Mouse (Mus musculus) intestine, postnatal 0 days (tissue): ENCODE data around the gene Ccdc43. TPM values are rescaled to one million over a fixed set of nuclear protein-coding genes. Genes with fewer than 3 reads are reported as not detected.
A peak's percentile ranks its signal among the peaks of the same experiment; 100 is the strongest.

ENCODE experiments used
- ATAC-seq: fragments of 200-750 bp; cut with Nextera tagmentation; 2 replicates; pipeline ENCODE4 v1.8.0; 2017; ENCODE audit warnings: mild to moderate bottlenecking, moderate TSS enrichment, moderate library complexity
- H3K27ac ChIP-seq: fragments of 300-500 bp; sonication (generic); 2 replicates; pipeline ENCODE4 v1.5.1; 2014; ENCODE audit warnings: mild to moderate bottlenecking, low read depth, low read length, moderate library complexity
- H3K27me3 ChIP-seq: fragments of 300-500 bp; sonication (generic); replicated peaks from 2 replicates; pipeline ENCODE4 v1.6.1; 2014; ENCODE audit warnings: low read length, mixed read lengths; ENCODE audit not compliant: control insufficient read depth, insufficient read depth
- H3K36me3 ChIP-seq: fragments of 300-500 bp; sonication (generic); 2 replicates; pipeline ENCODE4 v1.6.1; 2014; ENCODE audit warnings: mild to moderate bottlenecking, moderate library complexity; ENCODE audit not compliant: control insufficient read depth, insufficient read depth
- H3K4me1 ChIP-seq: fragments of 300-500 bp; sonication (generic); replicated peaks from 2 replicates; pipeline ENCODE4 v1.6.1; 2014; ENCODE audit warnings: antibody characterized with exemption, low read length, mixed read lengths; ENCODE audit not compliant: control insufficient read depth, insufficient read depth
- H3K4me2 ChIP-seq: fragments of 300-500 bp; sonication (generic); replicated peaks from 2 replicates; pipeline ENCODE4 v1.6.1; 2014; ENCODE audit warnings: low read depth, mild to moderate bottlenecking, moderate library complexity
- H3K4me3 ChIP-seq: fragments of 300-500 bp; sonication (generic); 2 replicates; pipeline ENCODE4 v1.5.1; 2014; ENCODE audit warnings: low read depth, low read length
- H3K9ac ChIP-seq: fragments of 300-500 bp; sonication (generic); 2 replicates; pipeline ENCODE4 v1.6.1; 2014; ENCODE audit warnings: mild to moderate bottlenecking, low read depth, low read length
- H3K9me3 ChIP-seq: fragments of 300-500 bp; sonication (generic); 2 replicates; pipeline ENCODE4 v1.6.1; 2016; ENCODE audit warnings: mixed run types; ENCODE audit not compliant: control insufficient read depth
- CTCF ChIP-seq: sonication (generic); IDR thresholded peaks from 2 replicates; pipeline ENCODE4 v1.5.1; 2016; ENCODE audit warnings: low read depth, mild to moderate bottlenecking, control low read depth, antibody characterized with exemption, moderate library complexity
- WGBS: fragments of 180-500 bp; shearing (Covaris S2); extraction: QIAGEN DNeasy Blood & Tissue Kit; methylation state at CpG from one replicate; pipeline ENCODE4 v1.1.7; 2014; 5-methylcytosine and 5-hydroxymethylcytosine counted together
- polyA plus RNA-seq: library from polyadenylated mRNA; unstranded; fragments of >200 nt; fragmentation: Nextera tagmentation; extraction: Ambion mirVana; gene quantifications from 2 replicates; pipeline ENCODE4 v1.2.1, GENCODE M21; 2015

Ccdc43 gene
- polyA plus RNA-seq, 1 experiment from 2014 or later = 17.1 TPM

GRCm38 (mm10) chr11:102695289-102695688 lies 2.3 kb downstream of the Ccdc43 start:
- no peak for TF ChIP-seq CTCF
- 90% methylated on average over 7 of the region's 7 CpGs for WGBS
- no peaks in the 10 kb centered on the region for H3K27me3 ChIP-seq

DNA sequence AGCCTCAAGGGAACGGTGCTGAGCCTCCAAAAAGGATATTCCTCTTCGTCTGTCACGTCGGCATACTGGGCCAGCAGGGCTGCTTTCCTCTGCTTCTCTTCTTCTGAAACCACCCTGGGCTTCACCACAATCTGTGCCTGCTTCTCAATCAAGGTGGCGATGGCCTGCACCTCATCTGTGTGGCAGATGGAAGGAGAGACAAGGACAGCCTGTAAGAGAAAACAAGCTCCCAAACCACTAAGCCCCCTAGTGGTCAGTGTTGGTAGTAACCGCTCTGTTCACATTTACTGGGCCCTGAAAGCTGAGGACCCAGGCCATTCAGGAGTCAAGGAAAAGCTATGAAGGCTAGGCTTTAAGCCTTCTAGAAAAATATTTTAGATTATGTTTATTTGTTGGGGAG lies 7.4 kb downstream of the Ccdc43 start:
- no peaks in the 10 kb centered on the region for H3K4me1 ChIP-seq
- WGBS = 66% methylated on average over 6 of the region's 6 CpGs
- TF ChIP-seq CTCF = peak; percentile 85
- H3K36me3 ChIP-seq = peaks cover 20% of the 10 kb centered on the region; the same call in 1 of the 2 replicates
- H3K9ac ChIP-seq = no peak overlapping the region
- H3K4me2 ChIP-seq = no peak overlapping the region
- no peak overlapping the region for H3K4me3 ChIP-seq
- H3K9me3 ChIP-seq = no peaks in the 10 kb centered on the region
- H3K27ac ChIP-seq = no peak overlapping the region
- H3K27me3 ChIP-seq = no peaks in the 10 kb centered on the region
- ATAC-seq = no peak

More at GRCm38 (mm10) chr11:102695289-102695688, 2.3 kb downstream of the Ccdc43 start:
- H3K9ac ChIP-seq = no peak overlapping the region
- H3K36me3 ChIP-seq = peaks cover 5% of the 10 kb centered on the region; the same call in 1 of the 2 replicates
- no peak overlapping the region for H3K4me2 ChIP-seq
- no peaks in the 10 kb centered on the region for H3K4me1 ChIP-seq
- H3K9me3 ChIP-seq = no peaks in the 10 kb centered on the region
- no peak overlapping the region for H3K4me3 ChIP-seq
- H3K27ac ChIP-seq = no peak overlapping the region
- no peak for ATAC-seq

DNA sequence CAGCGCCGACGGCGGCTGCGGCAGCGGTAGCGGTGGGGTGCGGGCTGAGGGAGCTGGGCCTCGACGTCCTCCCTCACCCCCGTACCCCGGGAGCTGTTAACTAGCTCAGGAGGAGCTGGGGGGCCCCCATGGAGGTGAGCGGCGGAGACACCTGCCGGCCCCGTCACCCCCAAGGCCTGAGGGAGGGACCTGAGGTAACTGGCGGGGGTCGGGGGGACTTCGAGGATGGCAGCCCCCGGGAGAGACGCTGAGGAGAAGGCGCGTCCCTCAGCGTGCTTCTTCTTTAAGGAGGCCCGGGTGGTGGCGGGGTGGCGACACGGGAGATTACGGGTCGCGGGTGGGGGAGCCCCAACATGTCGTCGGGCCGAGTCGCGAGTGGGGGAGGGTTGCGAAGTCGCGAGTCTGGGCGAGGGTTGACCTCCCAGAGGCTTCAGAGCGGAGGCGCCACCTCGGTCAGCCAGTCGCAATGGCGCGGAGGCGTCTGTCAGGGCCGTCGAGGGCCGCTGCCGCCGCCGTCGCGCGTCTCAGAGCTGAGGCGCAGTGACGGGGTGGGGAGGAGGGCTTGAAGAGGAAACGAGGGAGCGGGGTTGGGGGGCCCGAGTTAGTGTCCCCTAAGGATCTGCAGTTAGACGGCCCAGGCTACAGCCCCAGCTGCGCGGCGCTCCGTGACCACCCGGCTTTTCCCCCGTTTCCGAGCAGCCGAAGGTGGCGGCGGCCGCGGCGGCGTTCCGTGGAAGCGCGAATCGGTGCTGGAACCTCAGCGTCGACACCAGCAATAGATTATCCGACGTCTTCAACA lies 31.7 kb downstream of the Ccdc43 start:
- H3K9ac ChIP-seq = no peak overlapping the region
- H3K4me1 ChIP-seq = no peaks in the 10 kb centered on the region
- no peak for ATAC-seq
- H3K27ac ChIP-seq = no peak overlapping the region
- 39% methylated on average over 74 of the region's 84 CpGs for WGBS
- no peak for TF ChIP-seq CTCF
- peaks cover 25% of the 10 kb centered on the region for H3K27me3 ChIP-seq
- H3K4me3 ChIP-seq = peak overlapping the region; percentile 12; the same call in 1 of the 2 replicates
- H3K9me3 ChIP-seq = no peaks in the 10 kb centered on the region; the same call in 1 of the 2 replicates
- H3K36me3 ChIP-seq = no peaks in the 10 kb centered on the region
- no peak overlapping the region for H3K4me2 ChIP-seq

- no peak for TF ChIP-seq CTCF
- Histone ChIP-seq H3K27me3 (peaks cover 25% of the 10 kb centered on the region), H3K9me3 (no peaks in the 10 kb centered on the region; the same call in 1 of the 2 replicates), H3K27ac (no peak overlapping the region), H3K9ac (no peak overlapping the region), H3K4me1 (no peaks in the 10 kb centered on the region), H3K36me3 (no peaks in the 10 kb centered on the region), H3K4me3 (no peak overlapping the region), H3K4me2 (no peak overlapping the region)
- ATAC-seq = no peak
- 52% methylated on average over 29 of the region's 33 CpGs for WGBS
These were observed 32.4 kb downstream of the Ccdc43 start for GRCm38 (mm10) chr11:102665151-102665550.

- Histone ChIP-seq H3K27me3 (peaks cover 25% of the 10 kb centered on the region), H3K9ac (no peak within 1 kb of the TSS), H3K4me3 (no peak within 1 kb of the TSS), H3K27ac (no peak within 1 kb of the TSS), H3K4me1 (no peaks in the 10 kb centered on the region), H3K36me3 (no peaks in the 10 kb centered on the region), H3K9me3 (no peaks in the 10 kb centered on the region; the same call in 1 of the 2 replicates), H3K4me2 (no peak within 1 kb of the TSS)
- ATAC-seq = no peak
- WGBS = 56% methylated on average over 3 of the region's 3 CpGs
- no peak for TF ChIP-seq CTCF
These were observed 34.2 kb downstream of the Ccdc43 start, which contains the start of gene Meioc for GRCm38 (mm10) chr11:102663416-102663815. Gene Meioc, plus strand, starts transcription at chr11:102663716.

GRCm38 (mm10) chr11:102656931-102657330 lies 40.7 kb downstream of the Ccdc43 start:
- Histone ChIP-seq H3K36me3 (no peaks in the 10 kb centered on the region), H3K9ac (no peak overlapping the region), H3K4me1 (no peaks in the 10 kb centered on the region), H3K4me2 (no peak overlapping the region), H3K4me3 (no peak overlapping the region), H3K9me3 (no peaks in the 10 kb centered on the region), H3K27ac (no peak overlapping the region), H3K27me3 (no peaks in the 10 kb centered on the region)
- 49% methylated on average over 6 of the region's 6 CpGs for WGBS
- TF ChIP-seq CTCF = no peak
- no peak for ATAC-seq
